Mouse (Mus musculus) thymus, postnatal 25 days (tissue): Measurements from ENCODE around the gene Kpna7.

Experiments
- DNase-seq: peaks from one replicate; pipeline ENCODE4 v3.0.0; 2022

Gene Kpna7

DNA sequence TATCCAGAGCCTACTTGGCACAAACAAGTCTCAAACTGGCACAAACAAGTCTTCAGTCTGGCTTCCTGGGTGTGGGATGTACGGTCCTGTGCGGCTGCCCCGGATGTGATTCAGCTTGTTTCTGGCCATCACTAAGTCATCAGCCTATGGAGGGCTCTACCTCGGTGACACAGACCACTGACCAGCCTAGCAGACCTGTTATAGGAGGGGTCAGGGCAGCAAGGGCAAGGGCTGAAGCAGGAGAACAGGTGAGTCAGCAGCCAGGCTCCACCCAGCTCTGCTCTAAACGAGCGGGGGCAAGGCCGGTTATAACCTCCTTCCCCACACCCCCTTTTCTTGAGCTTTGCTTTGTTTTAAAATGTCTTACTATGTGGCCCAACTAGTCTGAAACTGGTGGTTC, 129.4 kb downstream of the Kpna7 start:
- no peak for DNase-seq

- no peak for DNase-seq
Observed at GRCm38 (mm10) chr5:144952592-144952991, 131.2 kb downstream of the Kpna7 start.

- DNase-seq = no peak
Observed at GRCm38 (mm10) chr5:144950428-144951051, 133.3 kb downstream of the Kpna7 start.

GRCm38 (mm10) chr5:144949856-144950255, 134.0 kb downstream of the Kpna7 start:
- no peak for DNase-seq

DNA sequence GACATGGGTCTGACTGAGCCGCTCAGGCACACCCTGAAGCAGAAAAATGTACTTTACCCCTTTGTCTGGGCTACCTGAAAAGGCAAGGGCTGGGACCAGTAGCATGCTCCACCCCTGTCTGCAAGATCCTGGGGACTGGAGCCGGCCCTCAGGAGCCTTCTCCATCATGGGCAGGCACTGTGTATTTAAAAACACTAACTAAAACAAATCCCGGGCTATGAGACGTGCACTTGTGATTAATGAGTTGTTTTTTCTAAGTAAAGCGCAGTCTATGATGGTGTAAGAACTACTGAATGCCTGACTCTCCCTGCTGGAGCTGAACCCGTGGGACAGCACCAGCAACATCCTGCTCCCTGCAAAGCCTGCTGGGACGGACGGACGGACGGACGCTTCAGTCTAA, 135.4 kb downstream of the Kpna7 start:
- DNase-seq = no peak

DNA sequence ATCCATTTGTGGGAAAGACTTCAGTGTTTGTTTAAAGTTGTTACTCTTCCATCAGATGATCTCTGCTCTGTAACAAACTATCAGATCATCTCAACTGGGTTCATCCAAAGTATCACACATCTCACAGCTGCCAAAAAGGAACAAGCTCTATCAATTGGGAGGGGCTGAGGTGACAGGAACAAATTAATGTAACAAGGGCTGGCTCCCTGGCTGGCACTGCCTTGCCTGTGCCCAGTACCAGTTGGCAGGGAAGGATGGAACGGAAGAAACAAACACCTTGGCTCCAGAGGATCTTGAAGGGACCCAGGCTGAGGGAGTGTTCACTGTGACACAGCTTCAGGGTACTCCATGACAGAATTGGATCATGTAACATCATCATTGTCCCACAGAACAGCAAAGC, 135.8 kb downstream of the Kpna7 start:
- DNase-seq = no peak

DNA sequence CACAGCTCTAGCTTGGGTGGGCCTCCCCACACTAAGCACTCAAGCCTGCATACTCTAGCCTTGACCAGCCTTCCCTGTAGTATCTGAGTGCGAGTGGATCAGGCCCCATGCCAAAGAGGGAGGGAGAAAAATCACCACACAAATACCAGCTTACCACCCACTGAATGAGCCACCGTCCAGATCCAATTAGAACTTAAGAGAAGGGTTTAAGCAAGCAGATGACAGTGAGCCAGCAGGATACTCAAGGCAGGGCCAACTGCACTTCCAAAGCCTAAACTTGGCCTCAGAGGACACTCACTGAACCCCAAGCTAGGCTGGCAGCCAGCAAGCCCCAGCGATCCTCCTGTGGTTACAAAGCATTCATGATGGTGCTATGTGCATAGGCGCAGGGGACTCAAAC, 137.8 kb downstream of the Kpna7 start:
- no peak for DNase-seq

GRCm38 (mm10) chr5:144944932-144945331, 138.9 kb downstream of the Kpna7 start:
- DNase-seq = no peak

DNA sequence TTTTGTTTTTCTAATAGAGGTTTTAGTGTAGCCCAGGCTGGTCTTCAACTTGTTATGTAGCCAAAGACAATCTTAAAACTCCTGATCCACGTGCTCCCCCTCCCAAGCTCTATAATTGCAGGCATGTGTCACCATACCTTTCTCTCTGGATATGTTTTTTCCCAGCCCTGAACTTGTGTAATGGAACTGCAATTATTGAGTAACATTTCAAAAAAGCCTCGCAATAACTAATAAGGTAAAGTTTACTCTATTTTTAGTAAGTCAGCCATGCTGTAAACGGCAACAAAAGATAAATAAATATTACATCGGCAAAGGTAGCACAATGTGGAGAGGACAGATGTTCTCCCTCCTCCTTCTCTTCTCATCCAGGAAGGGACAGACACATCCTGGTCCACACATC, 139.5 kb downstream of the Kpna7 start:
- DNase-seq = no peak

GRCm38 (mm10) chr5:144943346-144943745, 140.5 kb downstream of the Kpna7 start:
- DNase-seq = no peak

GRCm38 (mm10) chr5:144942431-144942830, 141.4 kb downstream of the Kpna7 start:
- no peak for DNase-seq

- no peak for DNase-seq
Observed at GRCm38 (mm10) chr5:144940904-144941303, 142.9 kb downstream of the Kpna7 start.

DNA sequence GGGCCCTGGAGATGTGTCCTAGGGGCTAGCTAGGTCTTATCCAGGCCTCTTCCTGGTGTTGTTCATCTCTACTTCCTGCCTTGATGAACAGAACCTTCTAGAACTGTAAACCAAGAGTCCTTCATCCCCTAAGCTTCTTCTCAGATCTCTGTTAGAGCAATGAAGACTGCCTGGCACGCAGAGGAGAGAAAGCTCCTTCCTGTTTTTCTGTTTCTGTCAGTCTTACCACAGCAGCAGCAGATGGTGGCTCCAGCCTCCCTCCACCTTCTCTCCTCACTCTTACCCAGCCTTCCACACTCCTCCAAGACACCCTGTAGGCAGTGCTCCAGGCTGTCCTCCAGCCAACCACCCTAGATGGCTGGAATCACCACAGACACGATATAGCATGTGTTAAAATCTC, 146.5 kb downstream of the Kpna7 start:
- peak; percentile 24 for DNase-seq
